Mouse (Mus musculus): ENCODE results near the gene Iqce. TPM values are rescaled to one million over a fixed set of nuclear protein-coding genes. Genes with fewer than 3 reads are reported as not detected.
A peak's percentile ranks its signal among the peaks of the same experiment; 100 is the strongest.

Gene Iqce
- polyA plus RNA-seq, 1 experiment from 2014 or later = 17.2 TPM

DNA sequence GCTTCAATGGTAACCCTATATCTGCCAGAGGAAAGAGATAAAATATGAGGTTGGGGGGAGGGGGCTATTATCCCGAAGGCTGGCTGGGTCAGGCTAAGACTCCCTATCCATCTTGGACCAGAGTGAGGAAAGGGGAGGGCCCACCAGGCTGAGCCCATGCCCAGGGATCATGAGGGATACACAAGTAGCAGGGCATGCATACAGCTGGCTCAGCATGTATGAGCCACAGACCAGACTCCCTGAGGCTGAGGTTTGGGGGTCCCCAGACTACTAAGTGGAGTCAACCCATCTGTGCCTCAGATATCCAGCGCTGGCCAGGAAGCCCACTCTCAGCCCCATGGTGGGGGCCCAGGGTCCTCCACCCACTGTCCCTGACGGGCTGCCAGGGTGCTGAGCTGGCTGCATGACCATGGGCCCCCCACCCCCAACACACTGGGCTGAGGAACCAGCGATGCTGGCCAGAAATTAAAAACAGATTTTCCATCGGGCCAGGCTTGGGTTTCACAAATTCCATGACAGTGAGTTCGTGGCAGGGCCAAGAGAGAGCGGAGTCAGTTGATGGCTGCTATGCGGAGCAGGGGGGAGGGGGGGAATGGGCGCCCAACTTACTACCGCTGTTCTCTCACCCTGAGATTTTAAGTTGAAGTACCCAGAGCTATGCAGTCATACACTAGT, 60.8 kb downstream of the Iqce start:
- peak overlapping the region; percentile 31; the same call in 1 of the 2 replicates for H3K9ac ChIP-seq (ENCODE audit: low read depth, low read length)

DNA sequence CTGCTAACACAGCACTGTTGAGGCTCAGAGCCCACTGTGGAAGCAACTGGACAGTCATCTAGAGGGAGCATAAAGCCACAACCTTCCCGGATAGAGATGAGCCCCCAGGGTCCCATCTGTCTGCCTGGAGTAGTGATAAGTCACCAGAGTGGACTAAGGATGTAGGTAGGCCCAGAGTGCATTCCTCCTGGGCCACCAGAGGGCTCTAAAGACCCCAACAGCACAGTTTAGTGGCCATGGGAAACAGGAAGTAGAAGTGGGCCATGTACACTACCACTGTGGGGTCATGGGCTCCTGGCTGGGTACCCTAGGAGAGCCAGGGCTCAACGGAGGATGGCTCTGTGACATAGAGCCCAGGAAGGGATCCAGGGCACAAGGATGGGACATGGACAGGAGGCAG, 61.4 kb downstream of the Iqce start:
- 0 out of 2 replicates have a peak overlapping the region, but pooled peaks have one; percentile 31 for H3K9ac ChIP-seq (ENCODE audit: low read depth, low read length)
- no peaks in the 10 kb centered on the region for H3K27me3 ChIP-seq (replicated peaks; ENCODE audit: control insufficient read depth, insufficient read depth, low read length)
- H3K9me3 ChIP-seq (ENCODE audit: control insufficient read depth, low read length) = no peaks in the 10 kb centered on the region
- no peak for DNase-seq (ENCODE audit: low spot score)
- WGBS = 71% methylated on average over 2 of the region's 2 CpGs
- H3K4me3 ChIP-seq (ENCODE audit: low read depth, low read length) = no peak overlapping the region
- peak overlapping the region; percentile 46 for H3K4me2 ChIP-seq (ENCODE audit: low read depth, low read length)
- H3K27ac ChIP-seq (replicated peaks; ENCODE audit: low read depth, low read length) = peak overlapping the region; percentile 87
- peaks cover 64% of the 10 kb centered on the region for H3K36me3 ChIP-seq (ENCODE audit: control insufficient read depth, insufficient read depth, low read length)
- peaks cover 24% of the 10 kb centered on the region for H3K4me1 ChIP-seq (ENCODE audit: control insufficient read depth, insufficient read depth, low read length)
- peak; percentile 4; the same call in 1 of the 2 replicates for ATAC-seq (ENCODE audit: low read depth)

More for the DNA sequence above, 60.8 kb downstream of the Iqce start:
- ATAC-seq (ENCODE audit: low read depth) = peak; percentile 81
- Histone ChIP-seq H3K4me1 (ENCODE audit: control insufficient read depth, insufficient read depth, low read length) (peaks cover 29% of the 10 kb centered on the region), H3K27me3 (replicated peaks; ENCODE audit: control insufficient read depth, insufficient read depth, low read length) (no peaks in the 10 kb centered on the region), H3K4me3 (ENCODE audit: low read depth, low read length) (no peak overlapping the region; the same call in 1 of the 2 replicates), H3K36me3 (ENCODE audit: control insufficient read depth, insufficient read depth, low read length) (peaks cover 60% of the 10 kb centered on the region), H3K27ac (replicated peaks; ENCODE audit: low read depth, low read length) (peak overlapping the region; percentile 87), H3K4me2 (ENCODE audit: low read depth, low read length) (peak overlapping the region; percentile 46), H3K9me3 (ENCODE audit: control insufficient read depth, low read length) (no peaks in the 10 kb centered on the region)
- 13% methylated on average over 8 of the region's 10 CpGs for WGBS
- peak; percentile 94 for DNase-seq (ENCODE audit: low spot score)

DNA sequence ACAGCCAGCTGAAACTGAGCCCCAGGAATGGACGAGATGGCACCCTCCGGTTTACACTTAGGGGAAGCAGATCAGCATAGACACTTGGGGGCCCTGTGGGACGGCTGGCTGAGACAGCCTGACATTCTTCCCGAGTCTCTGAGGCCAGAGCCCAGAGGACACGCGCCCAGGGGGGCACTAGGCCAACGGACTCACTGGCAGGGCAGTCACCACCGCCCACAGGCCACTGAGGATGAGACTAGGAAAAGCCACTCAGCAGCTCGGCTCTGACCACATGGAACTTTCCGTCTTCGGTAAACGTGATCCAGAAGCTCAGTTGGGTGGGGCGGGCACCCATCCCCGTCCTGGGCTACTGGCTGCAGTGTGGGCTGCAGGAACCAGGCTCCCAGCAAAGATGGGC, 62.3 kb downstream of the Iqce start:
- Histone ChIP-seq H3K9ac (ENCODE audit: low read depth, low read length) (peak overlapping the region; percentile 10; the same call in 1 of the 2 replicates), H3K4me3 (ENCODE audit: low read depth, low read length) (no peak overlapping the region), H3K27ac (replicated peaks; ENCODE audit: low read depth, low read length) (no peak overlapping the region), H3K9me3 (ENCODE audit: control insufficient read depth, low read length) (no peaks in the 10 kb centered on the region), H3K36me3 (ENCODE audit: control insufficient read depth, insufficient read depth, low read length) (peaks cover 68% of the 10 kb centered on the region), H3K4me2 (ENCODE audit: low read depth, low read length) (no peak overlapping the region), H3K4me1 (ENCODE audit: control insufficient read depth, insufficient read depth, low read length) (peaks cover 21% of the 10 kb centered on the region), H3K27me3 (replicated peaks; ENCODE audit: control insufficient read depth, insufficient read depth, low read length) (no peaks in the 10 kb centered on the region)
- WGBS = 81% methylated on average over 13 of the region's 14 CpGs
- ATAC-seq (ENCODE audit: low read depth) = no peak
- DNase-seq (ENCODE audit: low spot score) = no peak

DNA sequence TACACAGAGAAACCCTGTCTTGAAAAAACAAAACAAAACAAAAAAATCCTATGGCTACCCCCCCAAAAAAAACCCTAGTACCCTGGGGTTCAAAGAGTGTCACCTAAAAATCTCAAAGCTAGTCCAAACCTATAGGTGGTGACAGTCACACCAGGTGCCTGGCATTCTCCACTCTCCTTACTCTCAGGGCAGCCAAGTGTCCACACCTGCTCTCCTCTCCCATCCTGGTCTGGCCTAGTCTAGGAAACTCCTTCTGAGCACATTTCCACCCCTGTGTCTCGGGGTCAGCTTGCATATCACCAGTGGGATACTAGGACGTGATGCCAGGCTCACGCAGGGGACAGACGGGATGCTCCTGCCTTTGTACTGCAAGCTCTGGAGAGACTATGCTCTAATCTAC, 62.9 kb downstream of the Iqce start:
- no peak overlapping the region for H3K27ac ChIP-seq (replicated peaks; ENCODE audit: low read depth, low read length)
- H3K27me3 ChIP-seq (replicated peaks; ENCODE audit: control insufficient read depth, insufficient read depth, low read length) = no peaks in the 10 kb centered on the region
- 90% methylated on average over 4 of the region's 4 CpGs for WGBS
- ATAC-seq (ENCODE audit: low read depth) (no peak), DNase-seq (ENCODE audit: low spot score) (no peak)
- H3K9me3 ChIP-seq (ENCODE audit: control insufficient read depth, low read length) = no peaks in the 10 kb centered on the region
- H3K9ac ChIP-seq (ENCODE audit: low read depth, low read length) = no peak overlapping the region
- H3K4me2 ChIP-seq (ENCODE audit: low read depth, low read length) = no peak overlapping the region
- peaks cover 21% of the 10 kb centered on the region for H3K4me1 ChIP-seq (ENCODE audit: control insufficient read depth, insufficient read depth, low read length)
- H3K36me3 ChIP-seq (ENCODE audit: control insufficient read depth, insufficient read depth, low read length) = peaks cover 71% of the 10 kb centered on the region
- no peak overlapping the region for H3K4me3 ChIP-seq (ENCODE audit: low read depth, low read length)

DNA sequence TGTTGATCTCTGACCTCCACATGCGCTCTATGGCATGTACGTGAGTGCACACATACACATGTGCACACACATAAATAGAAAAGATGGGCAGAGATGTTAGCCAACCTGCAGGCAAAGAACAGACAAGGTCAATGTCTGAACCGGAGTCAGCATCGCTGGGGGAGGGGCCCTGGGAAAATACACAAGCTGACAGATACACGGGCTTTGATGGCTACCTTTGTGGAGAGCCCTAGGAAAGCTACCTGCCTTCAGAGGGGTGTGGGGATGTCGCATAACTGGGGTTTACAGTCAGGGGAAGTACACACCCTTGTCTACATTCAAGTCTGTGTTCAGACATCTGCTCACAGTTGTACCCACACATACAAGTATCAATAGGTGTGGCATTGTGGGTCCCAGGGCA, 63.7 kb downstream of the Iqce start:
- WGBS = 95% methylated on average over 6 of the region's 6 CpGs
- Histone ChIP-seq H3K9me3 (ENCODE audit: control insufficient read depth, low read length) (no peaks in the 10 kb centered on the region), H3K27ac (replicated peaks; ENCODE audit: low read depth, low read length) (no peak overlapping the region), H3K4me1 (ENCODE audit: control insufficient read depth, insufficient read depth, low read length) (peaks cover 21% of the 10 kb centered on the region), H3K27me3 (replicated peaks; ENCODE audit: control insufficient read depth, insufficient read depth, low read length) (no peaks in the 10 kb centered on the region), H3K9ac (ENCODE audit: low read depth, low read length) (no peak overlapping the region), H3K36me3 (ENCODE audit: control insufficient read depth, insufficient read depth, low read length) (peaks cover 72% of the 10 kb centered on the region), H3K4me3 (ENCODE audit: low read depth, low read length) (no peak overlapping the region), H3K4me2 (ENCODE audit: low read depth, low read length) (no peak overlapping the region)
- DNase-seq (ENCODE audit: low spot score) (no peak), ATAC-seq (ENCODE audit: low read depth) (no peak)

DNA sequence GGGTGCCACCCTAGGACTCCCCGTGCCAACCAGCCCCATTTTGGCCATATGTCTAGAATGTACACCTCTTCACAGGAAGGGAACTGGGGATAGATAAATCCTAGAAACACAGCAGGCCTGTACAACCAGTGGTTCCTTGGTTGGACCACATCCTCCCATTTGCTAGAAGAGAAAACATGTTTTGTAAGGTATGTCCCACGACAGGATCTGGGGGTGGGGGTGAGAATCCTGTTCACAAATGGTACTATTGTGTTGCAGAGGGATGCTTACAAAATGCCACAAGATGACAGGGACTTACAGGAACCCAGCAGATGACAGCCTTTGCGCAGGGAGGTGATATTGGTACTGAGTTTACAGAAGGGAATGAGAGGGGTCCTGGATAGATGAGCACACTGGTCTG, 64.2 kb downstream of the Iqce start:
- Histone ChIP-seq H3K27ac (replicated peaks; ENCODE audit: low read depth, low read length) (no peak overlapping the region), H3K9ac (ENCODE audit: low read depth, low read length) (no peak overlapping the region), H3K4me1 (ENCODE audit: control insufficient read depth, insufficient read depth, low read length) (peaks cover 21% of the 10 kb centered on the region), H3K9me3 (ENCODE audit: control insufficient read depth, low read length) (no peaks in the 10 kb centered on the region), H3K27me3 (replicated peaks; ENCODE audit: control insufficient read depth, insufficient read depth, low read length) (no peaks in the 10 kb centered on the region), H3K36me3 (ENCODE audit: control insufficient read depth, insufficient read depth, low read length) (peaks cover 75% of the 10 kb centered on the region), H3K4me3 (ENCODE audit: low read depth, low read length) (no peak overlapping the region), H3K4me2 (ENCODE audit: low read depth, low read length) (no peak overlapping the region)
- DNase-seq (ENCODE audit: low spot score) (no peak), ATAC-seq (ENCODE audit: low read depth) (no peak)
- WGBS = 90% methylated on average over 3 of the region's 3 CpGs

DNA sequence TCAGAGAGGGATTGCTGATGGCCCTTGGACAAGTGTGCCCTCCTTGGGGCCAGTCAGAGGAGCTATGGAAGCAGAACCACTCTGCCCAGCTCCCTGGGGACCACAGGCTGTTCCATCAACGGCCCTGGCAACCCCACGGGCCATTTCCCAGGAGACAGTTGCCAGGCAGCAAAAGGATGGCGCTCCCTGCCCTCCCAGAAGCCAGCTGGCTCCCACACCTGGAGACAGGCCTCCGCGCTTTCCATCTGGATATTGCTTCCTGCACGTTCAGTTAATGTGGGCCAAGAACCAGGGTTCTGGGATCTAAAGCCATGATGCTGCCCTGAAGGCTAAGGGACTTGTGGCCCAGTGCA, 65.1 kb downstream of the Iqce start:
- Histone ChIP-seq H3K9me3 (ENCODE audit: control insufficient read depth, low read length) (no peaks in the 10 kb centered on the region), H3K36me3 (ENCODE audit: control insufficient read depth, insufficient read depth, low read length) (peaks cover 85% of the 10 kb centered on the region), H3K4me3 (ENCODE audit: low read depth, low read length) (no peak overlapping the region), H3K9ac (ENCODE audit: low read depth, low read length) (no peak overlapping the region), H3K4me2 (ENCODE audit: low read depth, low read length) (no peak overlapping the region; the same call in 1 of the 2 replicates), H3K27me3 (replicated peaks; ENCODE audit: control insufficient read depth, insufficient read depth, low read length) (no peaks in the 10 kb centered on the region), H3K4me1 (ENCODE audit: control insufficient read depth, insufficient read depth, low read length) (peaks cover 13% of the 10 kb centered on the region), H3K27ac (replicated peaks; ENCODE audit: low read depth, low read length) (no peak overlapping the region)
- WGBS = 85% methylated on average over 4 of the region's 6 CpGs
- peak; percentile 43 for DNase-seq (ENCODE audit: low spot score)
- no peak for ATAC-seq (ENCODE audit: low read depth)

DNA sequence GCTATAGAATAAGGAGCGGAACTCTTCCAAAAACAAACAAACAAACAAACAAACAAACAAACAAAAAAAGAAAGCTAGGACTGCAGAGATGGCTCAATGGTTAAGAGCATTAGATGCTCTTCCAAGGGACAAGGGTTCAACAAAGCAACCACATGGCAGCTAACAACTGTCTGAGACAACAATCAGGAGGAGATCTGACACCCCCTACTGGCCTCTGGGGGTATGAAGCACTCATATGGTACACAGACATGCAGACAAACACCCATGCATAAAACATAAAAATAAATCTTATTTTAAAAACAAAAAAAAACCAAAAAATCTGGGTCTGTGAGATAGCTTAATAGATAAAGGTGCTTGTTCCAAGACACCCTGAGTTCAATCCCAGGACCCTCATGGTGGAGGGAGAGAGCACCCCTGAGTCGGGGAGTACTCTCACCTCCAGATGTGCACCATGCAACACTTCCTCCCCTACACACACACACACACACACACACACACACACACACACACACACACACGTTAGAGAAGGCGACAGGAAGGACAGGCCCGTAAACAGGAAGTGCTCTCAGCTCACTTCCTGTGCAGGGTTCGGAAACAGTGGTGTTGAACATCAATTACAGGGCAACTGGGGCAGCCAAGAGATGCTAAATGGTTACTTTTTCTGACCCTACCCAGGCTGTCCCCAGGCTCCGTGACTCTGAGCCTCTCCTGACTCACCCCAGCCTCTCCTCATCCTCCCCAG, 65.7 kb downstream of the Iqce start:
- Histone ChIP-seq H3K27ac (replicated peaks; ENCODE audit: low read depth, low read length) (no peak overlapping the region), H3K36me3 (ENCODE audit: control insufficient read depth, insufficient read depth, low read length) (peaks cover 90% of the 10 kb centered on the region), H3K4me3 (ENCODE audit: low read depth, low read length) (no peak overlapping the region), H3K9me3 (ENCODE audit: control insufficient read depth, low read length) (no peaks in the 10 kb centered on the region), H3K4me2 (ENCODE audit: low read depth, low read length) (no peak overlapping the region; the same call in 1 of the 2 replicates), H3K4me1 (ENCODE audit: control insufficient read depth, insufficient read depth, low read length) (peaks cover 10% of the 10 kb centered on the region), H3K27me3 (replicated peaks; ENCODE audit: control insufficient read depth, insufficient read depth, low read length) (no peaks in the 10 kb centered on the region), H3K9ac (ENCODE audit: low read depth, low read length) (no peak overlapping the region)
- WGBS = 83% methylated on average over 7 of the region's 7 CpGs
- no peak for DNase-seq (ENCODE audit: low spot score)
- no peak for ATAC-seq (ENCODE audit: low read depth)
